Mouse (Mus musculus) limb, embryonic 11.5 days (tissue): ENCODE measurements around the gene Med27. TPM values are rescaled to one million over a fixed set of nuclear protein-coding genes. Genes with fewer than 3 reads are reported as not detected.
"Not testable (repeated sequence)": the region's sequence is repeated elsewhere in the genome, so short reads cannot be mapped to it uniquely, and the experiment has no call there.

Source experiments
- ATAC-seq: fragments of 200-750 bp; cut with Nextera tagmentation; 2 replicates; pipeline ENCODE4 v1.8.0; 2017; ENCODE audit warnings: low read depth; ENCODE audit not compliant: insufficient number of reproducible peaks, low FRiP score, low TSS enrichment
- DNase-seq: peaks from one replicate; pipeline ENCODE4 v3.0.0-alpha.2; 2015; ENCODE audit warnings: low spot score
- H3K27ac ChIP-seq: fragments of 300-500 bp; sonication (generic); replicated peaks from 2 replicates; pipeline ENCODE4 v1.5.1; 2014; ENCODE audit warnings: low read depth, mild to moderate bottlenecking, low read length
- H3K27me3 ChIP-seq: fragments of 300-500 bp; sonication (generic); 2 replicates; pipeline ENCODE4 v1.6.1; 2014; ENCODE audit warnings: mild to moderate bottlenecking, low read length, mixed read lengths; ENCODE audit not compliant: control insufficient read depth, insufficient read depth
- H3K36me3 ChIP-seq: fragments of 300-500 bp; sonication (generic); 2 replicates; pipeline ENCODE4 v1.6.1; 2014; ENCODE audit warnings: mild to moderate bottlenecking, low read length, moderate library complexity, mixed read lengths; ENCODE audit not compliant: control insufficient read depth, insufficient read depth
- H3K4me1 ChIP-seq: fragments of 300-500 bp; sonication (generic); 2 replicates; pipeline ENCODE4 v1.6.1; 2014; ENCODE audit warnings: low read length, mixed read lengths; ENCODE audit not compliant: control insufficient read depth, insufficient read depth
- H3K4me2 ChIP-seq: fragments of 300-500 bp; sonication (generic); 2 replicates; pipeline ENCODE4 v1.6.1; 2014; ENCODE audit warnings: low read depth, mild to moderate bottlenecking, moderate library complexity; ENCODE audit not compliant: severe bottlenecking
- H3K4me3 ChIP-seq: fragments of 300-500 bp; sonication (generic); 2 replicates; pipeline ENCODE4 v1.5.1; 2014; ENCODE audit warnings: low read depth, low read length
- H3K9ac ChIP-seq: fragments of 300-500 bp; sonication (generic); 2 replicates; pipeline ENCODE4 v1.6.1; 2014; ENCODE audit warnings: mild to moderate bottlenecking, low read length
- H3K9me3 ChIP-seq: fragments of 300-500 bp; sonication (generic); 2 replicates; pipeline ENCODE4 v1.6.1; 2016; ENCODE audit warnings: low read length; ENCODE audit not compliant: control insufficient read depth
- WGBS: fragments of 180-500 bp; shearing (Covaris S2); extraction: QIAGEN DNeasy Blood & Tissue Kit; methylation state at CpG from one replicate; pipeline ENCODE4 v1.1.7; 2014; 5-methylcytosine and 5-hydroxymethylcytosine counted together
- polyA plus RNA-seq: library from polyadenylated mRNA; unstranded; fragments of >200 nt; fragmentation: Nextera tagmentation; extraction: Ambion mirVana; gene quantifications from 2 replicates; pipeline ENCODE4 v1.2.1, GENCODE M21; 2014

The Med27 gene
- polyA plus RNA-seq, 1 experiment from 2014 or later = 56.3 TPM

- Histone ChIP-seq H3K4me1 (peaks cover 13% of the 10 kb centered on the region; the same call in 1 of the 2 replicates), H3K4me3 (no peak overlapping the region), H3K4me2 (no peak overlapping the region), H3K27ac (no peak overlapping the region), H3K36me3 (no peaks in the 10 kb centered on the region), H3K9me3 (no peaks in the 10 kb centered on the region), H3K9ac (no peak overlapping the region), H3K27me3 (no peaks in the 10 kb centered on the region)
- no peak for ATAC-seq
- no peak for DNase-seq
- 53% methylated on average over 4 of the region's 4 CpGs for WGBS
These were observed 178.7 kb downstream of the Med27 start for GRCm38 (mm10) chr2:29525273-29525805.

- Histone ChIP-seq H3K4me2 (no peak overlapping the region), H3K9me3 (no peaks in the 10 kb centered on the region), H3K9ac (no peak overlapping the region), H3K36me3 (no peaks in the 10 kb centered on the region), H3K27me3 (no peaks in the 10 kb centered on the region), H3K4me3 (no peak overlapping the region), H3K4me1 (peaks cover 13% of the 10 kb centered on the region; the same call in 1 of the 2 replicates), H3K27ac (no peak overlapping the region)
- 65% methylated on average over 14 of the region's 14 CpGs for WGBS
- no peak for ATAC-seq
- no peak for DNase-seq
These were observed 179.6 kb downstream of the Med27 start for GRCm38 (mm10) chr2:29526266-29526665.

DNA sequence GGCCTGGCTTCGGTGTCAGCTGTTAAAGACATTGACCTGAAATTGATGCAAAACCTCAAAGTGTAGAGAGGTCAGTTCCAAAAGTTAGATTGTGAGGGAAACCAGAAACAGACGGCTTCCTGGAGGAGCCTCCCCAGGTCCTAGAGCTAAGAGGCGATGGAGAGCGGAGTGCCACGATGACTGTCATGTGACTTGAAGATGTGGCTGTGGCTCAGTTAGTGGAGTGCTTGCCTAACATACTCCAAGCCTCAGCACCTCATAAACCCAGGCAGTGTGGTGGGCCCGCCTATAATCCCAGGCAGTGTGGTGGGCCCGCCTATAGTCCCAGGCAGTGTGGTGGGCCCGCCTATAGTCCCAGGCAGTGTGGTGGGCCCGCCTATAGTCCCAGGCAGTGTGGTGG lies 180.9 kb downstream of the Med27 start:
- H3K27ac ChIP-seq, H3K4me3 ChIP-seq, H3K27me3 ChIP-seq, H3K4me2 ChIP-seq, H3K36me3 ChIP-seq, H3K9me3 ChIP-seq, DNase-seq, H3K9ac ChIP-seq, ATAC-seq: not testable (repeated sequence)
- WGBS = 83% methylated on average over 8 of the region's 9 CpGs
- H3K4me1 ChIP-seq = peaks cover 13% of the 10 kb centered on the region; the same call in 1 of the 2 replicates

GRCm38 (mm10) chr2:29528811-29529210 lies 182.2 kb downstream of the Med27 start:
- Histone ChIP-seq H3K27me3 (no peaks in the 10 kb centered on the region), H3K4me1 (peaks cover 13% of the 10 kb centered on the region; the same call in 1 of the 2 replicates), H3K4me3 (no peak overlapping the region), H3K9me3 (no peaks in the 10 kb centered on the region), H3K9ac (no peak overlapping the region), H3K27ac (no peak overlapping the region), H3K4me2 (no peak overlapping the region), H3K36me3 (no peaks in the 10 kb centered on the region)
- WGBS = 85% methylated on average over 5 of the region's 5 CpGs
- ATAC-seq (no peak), DNase-seq (no peak)

DNA sequence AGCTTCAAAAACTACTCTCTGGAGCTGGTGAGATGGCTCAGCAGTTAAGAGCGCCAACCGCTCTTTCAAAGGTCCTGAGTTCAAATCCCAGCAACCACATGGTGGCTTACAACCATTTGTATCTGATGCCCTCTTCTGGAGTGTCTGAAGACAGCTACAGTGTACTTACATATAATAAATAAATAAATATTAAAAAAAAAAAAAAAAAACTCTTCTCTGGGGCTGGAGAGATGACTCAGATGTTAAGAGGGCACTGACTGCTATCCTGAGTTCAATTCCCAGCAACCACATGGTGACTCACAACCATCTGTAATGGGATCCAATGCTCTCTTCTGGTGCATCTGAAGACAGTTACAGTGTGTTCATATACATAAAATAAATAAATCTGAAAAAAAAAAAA lies 183.2 kb downstream of the Med27 start:
- not testable (repeated sequence) for H3K4me3 ChIP-seq, H3K9me3 ChIP-seq, DNase-seq, H3K27me3 ChIP-seq, H3K36me3 ChIP-seq, H3K27ac ChIP-seq, H3K4me2 ChIP-seq, ATAC-seq, H3K9ac ChIP-seq
- 98% methylated on average over 2 of the region's 2 CpGs for WGBS
- H3K4me1 ChIP-seq = peaks cover 12% of the 10 kb centered on the region; the same call in 1 of the 2 replicates

DNA sequence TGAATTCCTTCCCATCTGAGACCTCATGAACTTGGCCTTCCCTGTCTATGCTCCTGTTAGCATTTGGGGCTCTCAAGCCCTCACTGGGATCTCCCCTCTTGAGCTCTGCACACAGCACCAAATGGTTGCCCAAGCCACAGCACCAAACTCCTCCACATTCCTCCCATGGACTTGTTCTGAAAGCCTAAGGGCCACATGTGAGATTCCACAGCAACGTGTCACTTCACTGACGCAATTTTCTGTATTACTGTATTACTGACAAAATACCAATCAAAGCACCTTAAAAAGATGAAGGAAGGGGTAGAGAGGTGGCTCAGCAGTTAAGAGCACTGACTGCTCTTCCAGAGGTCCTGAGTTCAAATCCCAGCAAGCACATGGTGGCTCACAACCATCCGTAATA lies 185.6 kb downstream of the Med27 start:
- ATAC-seq (no peak), DNase-seq (no peak)
- Histone ChIP-seq H3K27me3 (no peaks in the 10 kb centered on the region), H3K4me1 (no peaks in the 10 kb centered on the region), H3K9me3 (no peaks in the 10 kb centered on the region), H3K4me2 (no peak overlapping the region), H3K9ac (no peak overlapping the region), H3K27ac (no peak overlapping the region), H3K36me3 (no peaks in the 10 kb centered on the region), H3K4me3 (no peak overlapping the region)
- 88% methylated on average over 3 of the region's 3 CpGs for WGBS

DNA sequence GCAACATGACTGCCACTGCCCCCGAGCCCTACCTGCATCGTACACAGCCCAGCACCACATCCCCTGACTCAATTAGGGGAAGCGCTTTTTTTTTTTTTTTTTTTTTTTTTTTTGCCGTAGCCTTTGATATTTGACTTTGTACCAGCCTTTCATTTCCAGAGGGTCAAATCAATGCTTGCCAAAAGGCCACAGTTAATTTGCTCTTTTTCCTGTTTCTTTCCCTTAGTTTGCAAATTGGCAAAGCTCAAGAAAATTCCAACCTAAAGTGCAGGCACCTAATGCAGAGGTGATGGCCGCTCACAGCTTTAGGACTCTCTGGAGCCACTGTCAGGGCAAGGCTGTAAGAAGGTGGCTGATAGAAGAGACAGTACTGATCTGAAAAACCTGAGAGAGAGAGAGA lies 186.3 kb downstream of the Med27 start:
- ATAC-seq (no peak), DNase-seq (no peak)
- H3K27me3 ChIP-seq = no peaks in the 10 kb centered on the region
- no peak overlapping the region for H3K4me3 ChIP-seq
- no peak overlapping the region for H3K27ac ChIP-seq
- no peaks in the 10 kb centered on the region for H3K9me3 ChIP-seq
- no peak overlapping the region for H3K9ac ChIP-seq
- 72% methylated on average over 5 of the region's 5 CpGs for WGBS
- no peaks in the 10 kb centered on the region for H3K36me3 ChIP-seq
- H3K4me2 ChIP-seq = no peak overlapping the region
- no peaks in the 10 kb centered on the region for H3K4me1 ChIP-seq

GRCm38 (mm10) chr2:29535566-29536244 lies 189.1 kb downstream of the Med27 start:
- no peak overlapping the region for H3K4me3 ChIP-seq
- H3K9me3 ChIP-seq = no peaks in the 10 kb centered on the region
- no peak overlapping the region for H3K4me2 ChIP-seq
- DNase-seq = no peak
- H3K36me3 ChIP-seq = no peaks in the 10 kb centered on the region
- ATAC-seq = no peak
- H3K27ac ChIP-seq = no peak overlapping the region
- H3K27me3 ChIP-seq = no peaks in the 10 kb centered on the region
- no peaks in the 10 kb centered on the region for H3K4me1 ChIP-seq
- no peak overlapping the region for H3K9ac ChIP-seq
- 86% methylated on average over 5 of the region's 5 CpGs for WGBS
